Mouse (Mus musculus): ENCODE measurements around the gene Lgals3. TPM values are rescaled to one million over a fixed set of nuclear protein-coding genes. Genes with fewer than 3 reads are reported as not detected.

The Lgals3 gene
- polyA plus RNA-seq, 1 experiment from 2014 or later = 21.9 TPM

DNA sequence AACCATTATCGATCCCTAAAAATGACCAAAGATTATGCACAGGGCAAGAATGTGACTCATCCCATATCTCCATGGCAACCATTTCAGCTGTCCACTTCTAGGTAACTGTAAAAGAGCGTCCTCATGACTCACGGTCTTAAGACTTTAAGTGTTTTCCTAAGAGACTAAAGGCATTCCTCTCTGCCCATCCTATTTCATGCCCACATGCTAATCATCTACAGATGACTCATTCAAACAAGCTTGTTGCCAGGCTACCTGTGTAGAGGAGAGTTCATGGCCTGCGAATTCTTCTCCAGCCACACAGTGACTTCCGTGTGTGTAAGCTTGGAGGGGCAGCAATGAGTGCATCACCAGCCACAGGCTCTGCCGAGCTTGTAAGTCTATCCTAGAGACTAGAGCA is 4.1 kb downstream of the Lgals3 start:
- H3K4me1 ChIP-seq = peaks cover 17% of the 10 kb centered on the region
- H3K27ac ChIP-seq = 0 out of 2 replicates have a peak overlapping the region, but pooled peaks have one; percentile 14
- WGBS = 73% methylated on average over 6 of the region's 6 CpGs
- peak; percentile 45; the same call in 1 of the 2 replicates for ATAC-seq (replicated peaks; ENCODE audit: low FRiP score)
- no peak overlapping the region for H3K9ac ChIP-seq
- no peak overlapping the region for H3K4me3 ChIP-seq (replicated peaks)
- H3K4me2 ChIP-seq = no peak overlapping the region
- peaks cover 30% of the 10 kb centered on the region for H3K27me3 ChIP-seq
- no peaks in the 10 kb centered on the region for H3K36me3 ChIP-seq
- H3K9me3 ChIP-seq (replicated peaks) = no peaks in the 10 kb centered on the region

DNA sequence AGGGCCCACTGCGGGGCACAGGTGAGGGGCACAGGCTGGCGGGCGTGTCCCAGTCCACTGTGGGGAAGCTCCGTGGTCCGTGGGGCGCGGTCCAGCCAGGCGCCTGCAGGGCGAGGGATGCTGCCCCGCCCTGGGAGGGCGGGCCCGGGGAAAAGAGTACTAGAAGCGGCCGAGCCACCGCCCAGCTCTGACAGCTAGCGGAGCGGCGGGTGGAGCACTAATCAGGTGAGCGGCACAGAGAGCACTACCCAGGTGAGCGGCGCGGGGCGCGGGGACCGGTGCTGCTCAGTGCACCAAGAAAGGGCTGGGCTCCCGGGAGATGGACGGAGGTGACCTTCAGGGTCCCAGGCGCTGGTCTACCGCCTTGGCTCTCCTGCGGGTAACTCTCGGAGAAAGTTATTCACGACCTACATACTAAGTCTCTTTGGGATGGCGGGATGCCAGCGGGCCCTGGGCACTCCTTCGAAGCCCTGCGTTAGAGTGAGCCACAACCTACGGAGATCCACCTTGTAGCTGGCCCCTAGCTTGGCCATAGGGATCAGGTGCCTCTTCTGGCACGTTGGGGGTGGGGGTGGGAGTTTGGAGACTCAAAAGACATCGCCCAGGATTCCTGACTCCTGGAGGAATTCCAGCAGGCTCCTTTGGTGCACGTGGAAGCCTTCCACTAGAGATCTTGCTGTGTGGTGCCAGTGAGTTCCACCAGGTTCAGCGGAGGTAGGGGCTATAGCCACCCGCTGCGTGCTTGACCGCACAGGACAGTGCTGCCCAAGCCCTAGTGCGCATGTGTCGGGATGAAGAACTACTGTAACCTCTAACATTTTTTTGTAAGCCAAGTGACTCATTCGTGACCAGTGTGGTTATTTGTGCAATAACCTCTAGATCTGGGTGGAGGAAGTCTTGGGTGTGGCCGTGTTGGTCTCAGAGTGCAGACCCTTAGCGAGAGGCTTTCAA is 6.5 kb downstream of the Lgals3 start:
- no peak overlapping the region for H3K9ac ChIP-seq
- WGBS = 12% methylated on average over 49 of the region's 49 CpGs

DNA sequence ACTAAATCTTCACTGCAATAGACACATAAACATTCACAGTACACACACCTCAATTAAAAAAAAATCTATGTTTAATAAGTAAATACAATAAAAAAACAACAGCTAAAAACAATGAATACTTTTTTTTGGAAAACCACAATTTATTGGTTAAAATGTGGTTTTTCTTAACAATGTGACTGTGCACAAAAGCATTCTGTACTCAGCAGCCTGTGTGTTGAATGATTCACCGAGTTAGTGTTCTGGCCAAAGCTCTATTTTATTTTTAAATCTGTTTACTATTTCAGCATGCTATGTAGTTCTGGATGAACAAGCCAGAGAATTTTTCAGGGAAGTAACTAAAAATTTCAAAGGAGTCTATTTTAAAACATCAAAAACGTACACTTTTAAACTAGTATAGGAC is 9.0 kb downstream of the Lgals3 start:
- 60% methylated on average over 2 of the region's 2 CpGs for WGBS
- Histone ChIP-seq H3K4me1 (peaks cover 12% of the 10 kb centered on the region), H3K4me3 (replicated peaks) (no peak overlapping the region), H3K9ac (no peak overlapping the region), H3K4me2 (no peak overlapping the region), H3K9me3 (replicated peaks) (no peaks in the 10 kb centered on the region), H3K36me3 (no peaks in the 10 kb centered on the region), H3K27ac (no peak overlapping the region), H3K27me3 (peaks cover 30% of the 10 kb centered on the region)
- no peak for ATAC-seq (replicated peaks; ENCODE audit: low FRiP score)

More for the DNA sequence above, 6.5 kb downstream of the Lgals3 start:
- ATAC-seq (replicated peaks; ENCODE audit: low FRiP score) = peak; percentile 69
- H3K4me2 ChIP-seq = peak overlapping the region; percentile 60
- peaks cover 30% of the 10 kb centered on the region for H3K27me3 ChIP-seq
- no peaks in the 10 kb centered on the region for H3K36me3 ChIP-seq
- no peaks in the 10 kb centered on the region for H3K9me3 ChIP-seq (replicated peaks)
- no peak overlapping the region for H3K27ac ChIP-seq
- peaks cover 12% of the 10 kb centered on the region for H3K4me1 ChIP-seq
- H3K4me3 ChIP-seq (replicated peaks) = peak overlapping the region; percentile 34

DNA sequence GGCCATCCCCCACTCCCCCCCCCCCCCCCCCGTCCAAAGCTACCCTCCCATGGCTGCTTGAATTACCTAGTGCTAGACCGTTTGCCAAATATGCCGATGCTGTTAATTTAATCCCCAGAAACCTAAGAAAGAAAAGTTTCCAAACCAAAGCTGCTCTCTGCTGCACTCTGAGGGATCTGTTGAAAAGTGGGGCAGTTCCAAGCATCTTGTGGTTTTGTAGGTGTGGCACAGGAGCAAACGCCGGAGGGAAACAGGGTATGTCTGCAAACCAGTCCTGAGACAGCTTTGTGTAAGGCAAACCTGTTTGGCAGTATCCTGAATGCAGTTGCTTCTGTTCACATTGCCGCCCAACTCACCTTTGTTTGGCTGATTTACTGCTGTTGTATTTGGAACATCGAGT is 10.8 kb downstream of the Lgals3 start:
- H3K4me1 ChIP-seq = peaks cover 12% of the 10 kb centered on the region
- no peaks in the 10 kb centered on the region for H3K36me3 ChIP-seq
- no peak for ATAC-seq (replicated peaks; ENCODE audit: low FRiP score)
- no peak overlapping the region for H3K27ac ChIP-seq
- H3K4me2 ChIP-seq = no peak overlapping the region
- no peak overlapping the region for H3K9ac ChIP-seq
- 79% methylated on average over 7 of the region's 7 CpGs for WGBS
- H3K9me3 ChIP-seq (replicated peaks) = no peaks in the 10 kb centered on the region
- H3K4me3 ChIP-seq (replicated peaks) = no peak overlapping the region
- peaks cover 21% of the 10 kb centered on the region for H3K27me3 ChIP-seq

DNA sequence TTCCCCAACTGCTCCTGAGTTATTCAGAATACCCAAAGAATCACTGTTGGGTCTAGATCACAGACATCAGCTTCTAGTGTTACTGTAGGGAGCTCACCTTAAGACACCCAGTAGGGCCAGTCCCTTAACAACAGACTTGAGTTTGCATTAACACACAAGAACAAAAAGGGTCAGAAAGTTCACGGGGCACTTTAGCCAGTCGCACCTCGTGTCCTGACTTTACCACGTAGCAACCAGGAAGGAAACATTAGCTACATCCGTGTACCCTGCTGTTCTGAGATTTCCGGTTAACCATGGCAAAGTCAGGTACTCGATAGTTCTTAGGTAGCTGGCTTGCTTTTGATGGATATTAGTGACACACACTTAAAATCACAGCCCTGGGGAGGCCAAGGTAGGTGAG is 16.4 kb downstream of the Lgals3 start:
- no peaks in the 10 kb centered on the region for H3K27me3 ChIP-seq
- H3K4me3 ChIP-seq (replicated peaks) = no peak overlapping the region
- no peaks in the 10 kb centered on the region for H3K9me3 ChIP-seq (replicated peaks)
- WGBS = 88% methylated on average over 7 of the region's 7 CpGs
- no peak overlapping the region for H3K4me2 ChIP-seq
- no peaks in the 10 kb centered on the region for H3K4me1 ChIP-seq
- peaks cover 33% of the 10 kb centered on the region for H3K36me3 ChIP-seq
- no peak overlapping the region for H3K9ac ChIP-seq
- ATAC-seq (replicated peaks; ENCODE audit: low FRiP score) = no peak
- no peak overlapping the region for H3K27ac ChIP-seq

DNA sequence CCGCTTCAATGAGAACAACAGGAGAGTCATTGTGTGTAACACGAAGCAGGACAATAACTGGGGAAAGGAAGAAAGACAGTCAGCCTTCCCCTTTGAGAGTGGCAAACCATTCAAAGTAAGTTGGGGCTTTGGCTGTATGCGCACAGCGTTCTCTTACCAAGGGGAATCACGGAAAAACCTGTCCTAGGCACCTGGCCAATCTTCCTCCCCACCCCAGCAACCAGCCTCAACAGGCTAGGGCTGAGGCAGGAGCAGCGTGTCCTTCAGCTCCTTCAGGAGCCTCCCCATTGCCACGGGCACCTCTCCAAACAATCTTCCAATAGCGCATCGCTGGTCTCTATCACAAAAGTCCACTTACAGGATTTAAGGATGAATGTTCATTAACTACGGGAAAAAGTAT is 17.1 kb downstream of the Lgals3 start:
- H3K27ac ChIP-seq = no peak overlapping the region
- 92% methylated on average over 10 of the region's 10 CpGs for WGBS
- no peak for ATAC-seq (replicated peaks; ENCODE audit: low FRiP score)
- no peaks in the 10 kb centered on the region for H3K4me1 ChIP-seq
- no peaks in the 10 kb centered on the region for H3K27me3 ChIP-seq
- no peaks in the 10 kb centered on the region for H3K9me3 ChIP-seq (replicated peaks)
- no peak overlapping the region for H3K4me2 ChIP-seq
- H3K4me3 ChIP-seq (replicated peaks) = no peak overlapping the region
- no peak overlapping the region for H3K9ac ChIP-seq
- H3K36me3 ChIP-seq = peaks cover 41% of the 10 kb centered on the region

DNA sequence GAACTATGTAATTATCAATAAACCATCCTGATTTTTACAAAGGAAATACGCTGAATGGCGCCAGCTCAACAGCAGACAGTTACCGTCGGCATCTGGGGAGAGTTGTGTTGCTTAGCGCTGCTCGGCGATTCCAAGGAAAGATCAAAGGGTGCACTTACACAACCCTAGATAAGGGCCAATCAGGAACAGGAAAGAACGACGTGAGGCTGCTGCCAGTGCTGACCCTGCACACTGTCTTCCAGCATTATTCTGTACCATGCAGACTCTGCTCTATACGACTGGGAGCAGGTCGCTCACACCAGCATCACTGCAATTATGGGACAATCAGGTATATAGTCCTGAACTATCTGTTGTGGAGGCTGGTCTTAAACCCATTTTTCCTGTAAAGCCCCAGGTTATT is 18.6 kb downstream of the Lgals3 start:
- Histone ChIP-seq H3K4me2 (no peak overlapping the region), H3K27ac (no peak overlapping the region), H3K4me1 (no peaks in the 10 kb centered on the region), H3K9me3 (replicated peaks) (no peaks in the 10 kb centered on the region), H3K9ac (no peak overlapping the region), H3K36me3 (peaks cover 56% of the 10 kb centered on the region), H3K4me3 (replicated peaks) (no peak overlapping the region), H3K27me3 (no peaks in the 10 kb centered on the region)
- 72% methylated on average over 11 of the region's 11 CpGs for WGBS
- ATAC-seq (replicated peaks; ENCODE audit: low FRiP score) = no peak

DNA sequence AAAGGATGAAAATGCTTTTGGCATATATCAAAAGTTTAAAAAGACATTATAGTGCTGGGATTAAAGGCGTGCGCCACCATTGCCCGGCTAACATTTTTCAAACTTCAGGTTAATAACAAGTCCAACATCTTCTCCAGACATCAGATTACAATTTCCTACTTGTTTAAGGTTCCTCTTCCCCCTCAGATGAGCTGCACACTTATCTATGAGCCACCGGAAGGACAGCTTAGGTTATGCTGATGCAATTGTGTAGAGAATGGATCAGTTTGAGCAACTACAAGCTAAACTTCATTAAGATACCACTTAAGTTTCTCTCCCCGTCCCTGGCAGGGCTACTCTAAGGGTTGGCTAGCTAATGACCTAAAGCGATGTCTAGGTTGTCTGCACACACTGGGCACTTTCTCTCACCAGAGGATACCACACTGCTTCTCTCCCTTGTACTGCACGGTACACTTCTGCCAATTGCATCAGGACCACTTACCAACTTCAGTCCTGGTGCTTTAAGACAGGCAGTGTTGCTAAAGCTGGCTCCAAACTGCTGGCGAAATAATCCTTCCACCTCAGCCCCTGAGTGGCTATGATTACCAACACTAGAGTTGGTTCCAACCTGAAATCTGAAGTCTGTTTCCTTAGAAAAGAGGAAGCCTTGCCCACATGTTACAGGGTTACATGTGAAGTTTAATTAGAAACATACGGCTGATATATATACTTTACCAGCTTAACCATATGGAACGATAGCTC is 26.0 kb downstream of the Lgals3 start:
- Histone ChIP-seq H3K36me3 (peaks cover 95% of the 10 kb centered on the region), H3K9ac (no peak overlapping the region), H3K4me1 (no peaks in the 10 kb centered on the region), H3K27ac (no peak overlapping the region), H3K4me3 (replicated peaks) (no peak overlapping the region), H3K4me2 (no peak overlapping the region), H3K27me3 (no peaks in the 10 kb centered on the region), H3K9me3 (replicated peaks) (no peaks in the 10 kb centered on the region)
- ATAC-seq (replicated peaks; ENCODE audit: low FRiP score) = no peak
- 95% methylated on average over 10 of the region's 10 CpGs for WGBS

DNA sequence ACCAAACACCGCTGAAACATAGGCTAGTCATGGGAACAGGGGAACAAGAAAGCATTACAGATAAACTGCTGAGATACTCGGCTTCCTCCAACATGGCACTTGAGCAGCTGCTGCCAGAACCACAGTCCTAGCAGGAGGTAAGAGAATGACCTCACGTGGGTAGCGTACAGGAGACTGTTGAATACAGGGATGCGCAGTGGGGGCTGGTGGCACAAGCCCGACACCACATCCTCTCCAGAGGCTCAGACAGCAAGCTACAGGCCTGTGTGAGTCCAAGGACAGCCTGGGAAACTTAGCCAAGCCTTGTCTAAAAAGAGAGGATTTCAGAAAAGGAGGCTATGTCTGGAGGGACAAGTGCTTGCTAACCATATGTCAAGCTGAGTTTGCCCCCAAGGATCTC is 27.5 kb downstream of the Lgals3 start:
- no peak for ATAC-seq (replicated peaks; ENCODE audit: low FRiP score)
- Histone ChIP-seq H3K9me3 (replicated peaks) (no peaks in the 10 kb centered on the region), H3K4me1 (no peaks in the 10 kb centered on the region), H3K36me3 (peaks cover 96% of the 10 kb centered on the region), H3K4me2 (no peak overlapping the region), H3K27ac (no peak overlapping the region), H3K9ac (no peak overlapping the region), H3K27me3 (no peaks in the 10 kb centered on the region), H3K4me3 (replicated peaks) (no peak overlapping the region)
- WGBS = 95% methylated on average over 6 of the region's 6 CpGs

DNA sequence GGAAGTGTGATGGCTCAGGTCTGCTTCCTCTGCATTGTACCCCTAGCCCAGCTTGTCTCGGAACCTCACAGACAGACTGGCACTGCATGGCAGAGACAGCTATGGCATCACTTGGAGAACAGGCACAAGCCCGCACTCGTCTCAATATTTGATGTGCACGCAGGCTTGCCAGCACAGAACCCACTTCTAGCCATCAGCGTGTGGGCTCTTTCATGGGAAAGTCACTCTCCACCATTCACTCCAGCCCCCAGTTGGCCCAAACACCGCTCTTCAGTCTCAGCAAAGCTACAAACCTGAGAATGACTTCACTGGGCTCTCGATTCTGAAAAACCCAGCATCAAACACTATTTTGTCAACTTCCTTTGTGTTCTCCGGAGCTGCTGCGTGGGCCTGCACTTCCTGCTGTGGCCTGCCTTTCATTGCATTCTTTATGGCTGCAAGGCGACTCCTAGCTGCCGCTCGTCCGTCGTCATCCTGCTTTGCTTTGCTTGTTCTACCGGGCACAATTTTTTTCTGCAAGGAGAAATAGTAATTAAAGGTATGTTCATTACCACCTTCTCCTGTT is 28.0 kb downstream of the Lgals3 start:
- H3K4me1 ChIP-seq = no peaks in the 10 kb centered on the region
- no peak overlapping the region for H3K4me3 ChIP-seq (replicated peaks)
- H3K9me3 ChIP-seq (replicated peaks) = no peaks in the 10 kb centered on the region
- H3K9ac ChIP-seq = no peak overlapping the region
- 83% methylated on average over 15 of the region's 15 CpGs for WGBS
- no peak overlapping the region for H3K4me2 ChIP-seq
- no peaks in the 10 kb centered on the region for H3K27me3 ChIP-seq
- ATAC-seq (replicated peaks; ENCODE audit: low FRiP score) = no peak
- peaks cover 96% of the 10 kb centered on the region for H3K36me3 ChIP-seq
- H3K27ac ChIP-seq = no peak overlapping the region

DNA sequence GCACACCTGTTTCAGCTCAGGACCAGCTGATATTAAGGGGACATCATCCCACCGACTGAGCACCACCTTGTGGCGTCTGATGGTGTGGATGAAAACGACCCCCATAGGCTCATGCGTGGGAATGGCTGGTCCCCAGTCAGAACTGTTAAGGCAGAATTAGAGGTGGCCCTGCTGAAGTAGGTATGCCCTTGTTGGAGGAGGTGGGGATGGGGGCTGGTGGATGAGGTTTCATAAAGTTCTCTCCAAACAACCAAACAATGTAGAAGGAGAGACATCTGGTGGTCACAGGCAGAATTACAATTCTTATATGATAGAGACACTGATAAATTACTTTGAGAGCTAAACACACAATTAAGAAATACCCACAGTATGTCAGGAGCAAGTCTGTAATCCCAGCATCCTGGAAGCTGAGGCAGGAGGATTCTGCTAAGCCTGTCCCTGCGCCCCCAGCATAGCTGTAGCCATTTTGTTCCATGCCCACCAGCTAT is 28.7 kb downstream of the Lgals3 start:
- H3K36me3 ChIP-seq = peaks cover 95% of the 10 kb centered on the region

DNA sequence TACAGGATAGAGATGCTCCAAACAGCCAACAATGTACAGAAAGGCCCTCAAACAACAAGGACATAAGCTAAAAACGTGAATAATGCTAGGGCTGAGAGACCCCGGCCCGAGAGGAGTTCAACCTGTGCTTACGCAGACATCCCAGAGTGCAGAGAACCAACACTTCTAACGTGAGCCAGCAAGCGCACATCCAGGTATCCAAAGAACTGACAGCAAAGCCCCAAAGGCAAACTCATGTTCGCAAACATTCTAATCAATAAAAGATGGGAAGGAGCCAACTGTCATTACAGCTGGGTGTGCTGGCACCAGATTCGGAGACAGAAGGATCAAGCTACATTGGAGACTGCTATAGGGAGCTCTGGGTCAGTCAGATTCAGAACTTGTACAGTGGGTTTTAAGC is 35.2 kb downstream of the Lgals3 start:
- no peak overlapping the region for H3K27ac ChIP-seq
- H3K9me3 ChIP-seq (replicated peaks) = no peaks in the 10 kb centered on the region
- no peak overlapping the region for H3K9ac ChIP-seq
- H3K27me3 ChIP-seq = no peaks in the 10 kb centered on the region
- no peak overlapping the region for H3K4me3 ChIP-seq (replicated peaks)
- WGBS = 90% methylated on average over 8 of the region's 8 CpGs
- H3K4me2 ChIP-seq = no peak overlapping the region
- H3K4me1 ChIP-seq = no peaks in the 10 kb centered on the region
- peaks cover 97% of the 10 kb centered on the region for H3K36me3 ChIP-seq
- no peak for ATAC-seq (replicated peaks; ENCODE audit: low FRiP score)

More for the DNA sequence above, 28.7 kb downstream of the Lgals3 start:
- no peaks in the 10 kb centered on the region for H3K27me3 ChIP-seq
- ATAC-seq (replicated peaks; ENCODE audit: low FRiP score) = 0 out of 2 replicates have a peak, but pooled peaks have one; percentile 9
- H3K27ac ChIP-seq = no peak overlapping the region
- no peaks in the 10 kb centered on the region for H3K4me1 ChIP-seq
- H3K4me3 ChIP-seq (replicated peaks) = no peak overlapping the region
- WGBS = 66% methylated on average over 5 of the region's 5 CpGs
- no peak overlapping the region for H3K9ac ChIP-seq
- no peaks in the 10 kb centered on the region for H3K9me3 ChIP-seq (replicated peaks)
- H3K4me2 ChIP-seq = no peak overlapping the region

Measured in kidney, embryonic 15.5 days (tissue).